Mouse (Mus musculus): ENCODE results near the gene Mrps12. TPM values are rescaled to one million over a fixed set of nuclear protein-coding genes. Genes with fewer than 3 reads are reported as not detected.
A peak's percentile ranks its signal among the peaks of the same experiment; 100 is the strongest.

Gene Mrps12
- polyA plus RNA-seq, 1 experiment = 74.4 TPM

DNA sequence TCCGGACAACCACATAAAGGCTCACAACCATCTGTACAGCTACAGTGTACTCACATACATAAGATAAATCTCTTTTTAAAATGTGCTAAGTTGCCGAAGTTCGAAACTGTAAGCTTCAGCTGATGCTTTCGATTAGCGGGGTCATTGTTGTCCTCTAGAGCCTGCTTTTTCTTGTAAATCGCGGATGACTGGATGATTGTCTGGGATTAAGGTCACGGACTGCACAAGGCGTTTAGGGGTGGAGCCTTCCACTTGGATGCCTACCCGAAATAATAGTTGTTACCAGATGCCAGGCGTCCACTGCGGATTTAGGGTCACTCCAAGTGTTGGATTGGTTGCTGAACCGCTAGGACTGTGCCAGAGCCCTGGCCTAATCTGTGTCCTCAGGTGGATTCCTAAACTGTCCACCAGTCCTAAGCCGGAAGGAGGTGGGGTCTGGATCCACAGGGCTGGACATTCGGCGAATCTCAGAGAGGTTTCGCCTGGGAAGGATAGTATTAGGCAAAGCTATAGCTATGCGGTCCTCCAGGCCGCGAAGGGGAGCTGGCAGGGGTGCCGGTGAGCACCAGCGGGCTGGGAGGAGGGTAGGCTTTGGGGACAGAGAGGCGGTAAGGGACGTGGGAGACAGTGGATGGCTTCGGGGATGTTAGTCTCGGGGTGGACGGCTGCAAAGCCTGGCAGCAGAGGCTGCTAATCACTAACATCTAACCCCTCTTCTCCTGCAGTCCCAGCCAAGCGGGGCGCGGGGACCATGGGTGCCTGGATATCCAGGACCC, 48.9 kb downstream of the Mrps12 start, which contains the start of gene Fbxo27:
Gene Fbxo27 (plus strand): TSS at position 305 of the 776 bp plus-strand sequence.
- TF ChIP-seq POLR2A (IDR thresholded peaks at IDR 0.05; ENCODE audit: control insufficient read depth, extremely low read depth, insufficient read depth, low read length, poor library complexity) (no peak), CTCF (IDR thresholded peaks at IDR 0.05; ENCODE audit: borderline replicate concordance, control insufficient read depth, extremely low read depth, insufficient read depth, low read length, poor library complexity) (no peak)
- peaks cover 16% of the 10 kb centered on the region for H3K4me1 ChIP-seq (replicated peaks; ENCODE audit: control insufficient read depth, insufficient read depth, low read length)
- WGBS = 65% methylated on average over 30 of the region's 30 CpGs
- no peaks in the 10 kb centered on the region for H3K27me3 ChIP-seq (ENCODE audit: control insufficient read depth, insufficient read depth, low read length)
- H3K4me3 ChIP-seq (ENCODE audit: control insufficient read depth, insufficient read depth, low read length) = peak within 1 kb of the TSS; percentile 40
- DNase-seq = no peak
- H3K27ac ChIP-seq (ENCODE audit: control insufficient read depth, insufficient read depth, low read length) = no peak within 1 kb of the TSS
- no peaks in the 10 kb centered on the region for H3K36me3 ChIP-seq (ENCODE audit: control insufficient read depth, insufficient read depth, low read length)

DNA sequence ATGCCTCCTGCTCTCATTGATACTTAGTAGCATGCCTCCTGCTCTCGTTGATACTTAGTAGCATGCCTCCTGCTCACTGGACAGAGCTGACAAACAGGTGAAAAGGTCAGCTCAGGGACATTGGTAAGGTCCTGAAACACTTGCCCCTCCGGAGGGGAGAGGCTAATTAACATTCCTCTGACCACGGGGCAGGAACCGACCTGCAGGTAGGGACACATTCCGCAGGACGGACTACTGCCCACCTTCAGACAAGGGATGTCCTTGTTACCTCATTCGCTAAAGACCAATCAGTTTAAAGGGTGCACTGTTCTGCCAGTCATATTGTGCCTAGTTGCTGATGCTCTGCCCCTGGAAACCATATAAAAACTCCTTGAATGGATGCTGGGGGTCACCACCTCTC, 50.5 kb downstream of the Mrps12 start:
- WGBS = 82% methylated on average over 7 of the region's 7 CpGs
- Histone ChIP-seq H3K4me1 (replicated peaks; ENCODE audit: control insufficient read depth, insufficient read depth, low read length) (peaks cover 16% of the 10 kb centered on the region), H3K36me3 (ENCODE audit: control insufficient read depth, insufficient read depth, low read length) (no peaks in the 10 kb centered on the region), H3K27ac (ENCODE audit: control insufficient read depth, insufficient read depth, low read length) (no peak overlapping the region), H3K27me3 (ENCODE audit: control insufficient read depth, insufficient read depth, low read length) (no peaks in the 10 kb centered on the region), H3K4me3 (ENCODE audit: control insufficient read depth, insufficient read depth, low read length) (no peak overlapping the region)
- TF ChIP-seq POLR2A (IDR thresholded peaks at IDR 0.05; ENCODE audit: control insufficient read depth, extremely low read depth, insufficient read depth, low read length, poor library complexity) (no peak), CTCF (IDR thresholded peaks at IDR 0.05; ENCODE audit: borderline replicate concordance, control insufficient read depth, extremely low read depth, insufficient read depth, low read length, poor library complexity) (no peak)
- DNase-seq = no peak

Other genes with a start within 250 kb of the Mrps12 start
- 0.59 and 0.77 TPM in 2 replicates for gene Ifnl2, start 231.4 kb downstream of the Mrps12 start, polyA plus RNA-seq (2012; rRNA removed)
- gene Ifnl3, start 219.0 kb downstream of the Mrps12 start, polyA plus RNA-seq (2012; rRNA removed) = 0.37 and 0.78 TPM in 2 replicates
- 2.1 and 2.4 TPM in 2 replicates for gene Sycn, start 200.9 kb downstream of the Mrps12 start, polyA plus RNA-seq (2012; rRNA removed)
- 1.4 TPM in 2 replicates for gene Nccrp1, start 194.6 kb downstream of the Mrps12 start, polyA plus RNA-seq (2012; rRNA removed)
- 118 and 139 TPM in 2 replicates for gene Samd4b, start 143.7 kb downstream of the Mrps12 start, polyA plus RNA-seq (2012; rRNA removed)
- gene Pak4, start 143.6 kb downstream of the Mrps12 start, polyA plus RNA-seq (2012; rRNA removed) = 32.8 and 37.7 TPM in 2 replicates
- 0.69 and 0.92 TPM in 2 replicates for gene Acp7, start 110.5 kb downstream of the Mrps12 start, polyA plus RNA-seq (2012; rRNA removed)
- gene Fbxo27, start 49.0 kb downstream of the Mrps12 start, polyA plus RNA-seq (2012; rRNA removed) = 19.1 and 26.5 TPM in 2 replicates
- gene Fbxo17, start 25.0 kb downstream of the Mrps12 start, polyA plus RNA-seq (2012; rRNA removed) = 5.0 and 6.2 TPM in 2 replicates
- 63.2 and 63.9 TPM in 2 replicates for gene Sars2, start 172 bp upstream of the Mrps12 start, polyA plus RNA-seq (2012; rRNA removed)
- 0.16 and 0.24 TPM in 2 replicates for gene Ccer2, start 14.4 kb upstream of the Mrps12 start, polyA plus RNA-seq (2012; rRNA removed)
- gene Sirt2, start 24.9 kb upstream of the Mrps12 start, polyA plus RNA-seq (2012; rRNA removed) = 101 and 104 TPM in 2 replicates
- gene Nfkbib, start 25.7 kb upstream of the Mrps12 start, polyA plus RNA-seq (2012; rRNA removed) = 75.5 and 78.8 TPM in 2 replicates
- 91.9 and 93.7 TPM in 2 replicates for gene Rinl, start 47.1 kb upstream of the Mrps12 start, polyA plus RNA-seq (2012; rRNA removed)
- gene Hnrnpl, start 66.7 kb upstream of the Mrps12 start, polyA plus RNA-seq (2012; rRNA removed) = 562 and 568 TPM in 2 replicates
- 287 and 359 TPM in 2 replicates for gene Ech1, start 83.4 kb upstream of the Mrps12 start, polyA plus RNA-seq (2012; rRNA removed)
- gene Lgals4, start 92.0 kb upstream of the Mrps12 start, polyA plus RNA-seq (2012; rRNA removed) = 23.2 and 29.7 TPM in 2 replicates
- 13.0 and 15.5 TPM in 2 replicates for gene Lgals7, start 122.0 kb upstream of the Mrps12 start, polyA plus RNA-seq (2012; rRNA removed)
- gene Capn12, start 139.6 kb upstream of the Mrps12 start, polyA plus RNA-seq (2012; rRNA removed) = 0.20 and 1.00 TPM in 2 replicates
- 243 and 268 TPM in 2 replicates for gene Actn4, start 220.5 kb upstream of the Mrps12 start, polyA plus RNA-seq (2012; rRNA removed)
- 362 and 396 TPM in 2 replicates for gene Eif3k, start 240.0 kb upstream of the Mrps12 start, polyA plus RNA-seq (2012; rRNA removed)
- gene Map4k1, start 240.2 kb upstream of the Mrps12 start, polyA plus RNA-seq (2012; rRNA removed) = 155 and 164 TPM in 2 replicates

Measured in thymus, adult 2 months (tissue).